Mouse (Mus musculus): Measurements from ENCODE around the gene Stag2.

- no peak for TF ChIP-seq CTCF (IDR thresholded peaks at IDR 0.05; ENCODE audit: low read depth)
- no peak for TF ChIP-seq EP300 (IDR thresholded peaks at IDR 0.05; ENCODE audit: low read depth)
Measured at GRCm38 (mm10) chrX:42110585-42110984, 38.5 kb upstream of the Stag2 start.
